Mouse (Mus musculus) stomach, postnatal 0 days (tissue): Measurements from ENCODE around the gene Ank2.

Source experiments
- CTCF ChIP-seq: IDR thresholded peaks from 2 replicates; pipeline ENCODE4 v1.5.1; 2016; ENCODE audit warnings: antibody characterized with exemption, low read depth, mild to moderate bottlenecking, moderate library complexity
- EP300 ChIP-seq: optimal IDR thresholded peaks from 2 replicates; pipeline ENCODE3; 2016; ENCODE audit warnings: antibody characterized with exemption

- no peak for TF ChIP-seq CTCF
- no peak for TF ChIP-seq EP300
Observed at GRCm38 (mm10) chr3:127281390-127281789, 217.8 kb downstream of the Ank2 start.
